Mouse (Mus musculus): ENCODE results near the gene Slc37a4.
A peak's percentile ranks its signal among the peaks of the same experiment; 100 is the strongest.

DNA sequence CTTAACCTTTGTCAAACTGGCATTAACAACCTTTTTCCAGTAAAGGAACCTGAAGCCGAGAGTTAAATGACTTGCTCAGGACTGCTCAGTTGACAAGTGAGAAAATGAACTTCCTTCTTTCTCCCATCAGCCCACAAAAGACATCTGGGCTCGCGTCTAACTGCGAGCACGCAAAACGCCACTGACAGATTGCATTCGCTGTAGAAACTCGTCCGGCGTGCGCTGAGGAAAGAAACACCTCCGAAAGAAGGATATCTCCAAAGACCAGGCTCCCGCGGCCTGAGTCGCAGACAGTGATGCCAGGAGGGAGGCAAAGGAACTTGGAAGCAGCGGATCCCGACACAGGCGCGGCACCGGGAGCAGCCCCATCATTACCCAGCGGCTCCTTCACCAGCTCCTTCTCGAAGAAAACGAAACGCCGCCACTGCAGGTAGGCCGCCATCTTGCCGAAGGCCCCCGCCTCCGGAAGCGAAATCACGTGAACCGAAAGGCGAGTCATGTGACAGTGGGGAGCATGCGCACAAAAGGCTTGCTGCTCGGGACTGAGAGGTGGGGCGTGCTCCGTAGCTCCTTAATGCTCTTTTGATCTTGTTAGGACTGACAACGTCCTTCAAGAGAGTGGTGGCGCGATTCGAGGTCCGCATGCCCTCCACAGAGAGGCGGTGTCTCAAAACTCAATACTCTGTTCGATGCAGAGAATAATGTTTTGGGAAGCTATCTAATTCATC lies 35.3 kb upstream of the Slc37a4 start, which contains the start of gene Vps11:
- TF ChIP-seq CTCF (IDR thresholded peaks at IDR 0.05) (peak; percentile 31; the same call in 1 of the 2 replicates), EP300 (IDR thresholded peaks at IDR 0.05; ENCODE audit: insufficient read depth, low read depth, low read length) (peak; percentile 91)
